ENCODE assay signal across 8 mouse cellular contexts in genomic region chr17:25080960-25081381, GRCm38 (mm10). TPM values are rescaled to one million over a fixed set of nuclear protein-coding genes. Genes with fewer than 3 reads are reported as not detected.
DNase-seq lines count a peak whose midpoint lies in the region; ATAC-seq lines count a peak whose summit lies in the region.

No protein-coding gene starts in this region.

- DNase-seq in adrenal gland, adult (ENCODE audit: inconsistent age in 2 of 2, low spot score in 1 of 2) = peak; percentile 68 to 78
- no peak for DNase-seq in adrenal gland, postnatal 4 days (ENCODE audit: low spot score in 2 of 2)
- DNase-seq in forebrain, embryonic 14.5 days (ENCODE audit: low spot score) = peak; percentile 5
- DNase-seq in hindbrain, embryonic 10.5 days (ENCODE audit: low spot score) = no peak
- no peak for DNase-seq in cerebellum, adult 11 months
- DNase-seq in right cerebral cortex, adult 2 months (ENCODE audit: low spot score in 2 of 2) = no peak

- 0 out of 2 replicates have a peak overlapping the region, but pooled peaks have one; percentile 3 for H3K9ac ChIP-seq in forebrain, embryonic 14.5 days (ENCODE audit: low read length)
- no peak overlapping the region; the same call in 1 of the 2 replicates for H3K9ac ChIP-seq in limb, embryonic 12.5 days (replicated peaks)
- H3K9ac ChIP-seq in midbrain, embryonic 15.5 days = no peak overlapping the region

- no peaks in the 10 kb centered on the region for H3K36me3 ChIP-seq in forebrain, embryonic 14.5 days (ENCODE audit: control insufficient read depth, insufficient read depth, low read length)
- peaks cover 30% of the 10 kb centered on the region for H3K36me3 ChIP-seq in hindbrain, embryonic 10.5 days
- H3K36me3 ChIP-seq in limb, embryonic 12.5 days = peaks cover 20% of the 10 kb centered on the region
- H3K36me3 ChIP-seq in midbrain, embryonic 15.5 days (replicated peaks) = no peaks in the 10 kb centered on the region

- no peak overlapping the region for H3K4me3 ChIP-seq in forebrain, embryonic 14.5 days (ENCODE audit: low read depth, low read length)
- peak overlapping the region; percentile 35 for H3K4me3 ChIP-seq in hindbrain, embryonic 10.5 days
- H3K4me3 ChIP-seq in limb, embryonic 12.5 days (replicated peaks) = peak overlapping the region; percentile 20; the same call in 1 of the 2 replicates
- peak overlapping the region; percentile 19 for H3K4me3 ChIP-seq in midbrain, embryonic 15.5 days

- peak overlapping the region; percentile 48; the same call in 1 of the 2 replicates for H3K27ac ChIP-seq in forebrain, embryonic 14.5 days (ENCODE audit: low read depth, low read length)
- peak overlapping the region; percentile 80 for H3K27ac ChIP-seq in hindbrain, embryonic 10.5 days
- H3K27ac ChIP-seq in limb, embryonic 12.5 days = peak overlapping the region; percentile 70
- H3K27ac ChIP-seq in midbrain, embryonic 15.5 days = 0 out of 2 replicates have a peak overlapping the region, but pooled peaks have one; percentile 29

- no peak for ATAC-seq in forebrain, embryonic 14.5 days
- ATAC-seq in limb, embryonic 12.5 days (ENCODE audit: insufficient number of reproducible peaks, insufficient read depth, low FRiP score, low TSS enrichment, low read depth) = no peak
- ATAC-seq in midbrain, embryonic 15.5 days (replicated peaks) = no peak

- WGBS in forebrain, embryonic 14.5 days = 90% methylated on average over 11 of the region's 11 CpGs
- 77% methylated on average over 11 of the region's 11 CpGs for WGBS in hindbrain, embryonic 10.5 days
- 54% methylated on average over 11 of the region's 11 CpGs for WGBS in limb, embryonic 12.5 days
- 79% methylated on average over 11 of the region's 11 CpGs for WGBS in midbrain, embryonic 15.5 days

- H3K4me1 ChIP-seq in forebrain, embryonic 14.5 days (ENCODE audit: control insufficient read depth, insufficient read depth, low read length) = no peaks in the 10 kb centered on the region
- H3K4me1 ChIP-seq in hindbrain, embryonic 10.5 days (replicated peaks) = peaks cover 22% of the 10 kb centered on the region; the same call in 1 of the 2 replicates
- peaks cover 61% of the 10 kb centered on the region for H3K4me1 ChIP-seq in limb, embryonic 12.5 days (replicated peaks)
- no peaks in the 10 kb centered on the region for H3K4me1 ChIP-seq in midbrain, embryonic 15.5 days

- H3K9me3 ChIP-seq in forebrain, embryonic 14.5 days (replicated peaks; ENCODE audit: control insufficient read depth, low read length) = no peaks in the 10 kb centered on the region
- H3K9me3 ChIP-seq in hindbrain, embryonic 10.5 days = no peaks in the 10 kb centered on the region
- no peaks in the 10 kb centered on the region for H3K9me3 ChIP-seq in limb, embryonic 12.5 days
- H3K9me3 ChIP-seq in midbrain, embryonic 15.5 days = no peaks in the 10 kb centered on the region

- H3K4me2 ChIP-seq in forebrain, embryonic 14.5 days (ENCODE audit: low read length) = no peak overlapping the region
- no peak overlapping the region for H3K4me2 ChIP-seq in limb, embryonic 12.5 days
- no peak overlapping the region for H3K4me2 ChIP-seq in midbrain, embryonic 15.5 days

- no peaks in the 10 kb centered on the region for H3K27me3 ChIP-seq in forebrain, embryonic 14.5 days (replicated peaks; ENCODE audit: control insufficient read depth, insufficient read depth, low read length)
- H3K27me3 ChIP-seq in hindbrain, embryonic 10.5 days (ENCODE audit: insufficient read depth, poor library complexity, severe bottlenecking) = no peaks in the 10 kb centered on the region
- H3K27me3 ChIP-seq in limb, embryonic 12.5 days = no peaks in the 10 kb centered on the region
- H3K27me3 ChIP-seq in midbrain, embryonic 15.5 days (replicated peaks) = no peaks in the 10 kb centered on the region

RNA-seq across cellular contexts. Expression of gene Tmem204, which starts 2.4 kb away (rescaled TPM):
- total RNA-seq in adrenal gland, postnatal 4 days (2021) = 10 to 100 TPM; 25.5 to 26.4 TPM
- 11.8 and 13.6 TPM in 2 replicates for polyA plus RNA-seq in forebrain, embryonic 14.5 days (2014; fragmentation: Nextera tagmentation; extraction: Ambion mirVana)
- polyA plus RNA-seq in hindbrain, embryonic 10.5 days (2016; fragmentation: Nextera tagmentation; extraction: Ambion mirVana) = 13.0 and 13.7 TPM in 2 replicates
- polyA plus RNA-seq in limb, embryonic 12.5 days (2016; fragmentation: Nextera tagmentation; extraction: Ambion mirVana) = 11.0 and 12.0 TPM in 2 replicates
- polyA plus RNA-seq in midbrain, embryonic 15.5 days (2015; fragmentation: Nextera tagmentation; extraction: Ambion mirVana) = 12.6 and 13.0 TPM in 2 replicates

RNA-seq across cellular contexts. Expression of gene Telo2, which starts 34.8 kb away (rescaled TPM):
- 10 to 100 TPM; 30.3 to 35.1 TPM for total RNA-seq in adrenal gland, postnatal 4 days (2021)
- polyA plus RNA-seq in forebrain, embryonic 14.5 days (2014; fragmentation: Nextera tagmentation; extraction: Ambion mirVana) = 27.3 and 40.0 TPM in 2 replicates
- 49.9 and 52.3 TPM in 2 replicates for polyA plus RNA-seq in hindbrain, embryonic 10.5 days (2016; fragmentation: Nextera tagmentation; extraction: Ambion mirVana)
- polyA plus RNA-seq in limb, embryonic 12.5 days (2016; fragmentation: Nextera tagmentation; extraction: Ambion mirVana) = 58.0 and 60.1 TPM in 2 replicates
- 57.8 and 67.0 TPM in 2 replicates for polyA plus RNA-seq in midbrain, embryonic 15.5 days (2015; fragmentation: Nextera tagmentation; extraction: Ambion mirVana)

RNA-seq across cellular contexts. Expression of gene Ptx4, which starts 39.6 kb away (rescaled TPM):
- total RNA-seq in adrenal gland, postnatal 4 days (2021) = under 1 TPM; 0.36 to 0.76 TPM
- 0.17 TPM in 1 of 2 replicates, not detected in the other for polyA plus RNA-seq in forebrain, embryonic 14.5 days (2014; fragmentation: Nextera tagmentation; extraction: Ambion mirVana)
- not detected in 2 replicates for polyA plus RNA-seq in hindbrain, embryonic 10.5 days (2016; fragmentation: Nextera tagmentation; extraction: Ambion mirVana)
- 0.31 and 0.42 TPM in 2 replicates for polyA plus RNA-seq in limb, embryonic 12.5 days (2016; fragmentation: Nextera tagmentation; extraction: Ambion mirVana)
- polyA plus RNA-seq in midbrain, embryonic 15.5 days (2015; fragmentation: Nextera tagmentation; extraction: Ambion mirVana) = not detected in 2 replicates

RNA-seq across cellular contexts. Expression of gene Clcn7, which starts 52.2 kb away (rescaled TPM):
- 10 to 100 TPM; 34.6 to 38.6 TPM for total RNA-seq in adrenal gland, postnatal 4 days (2021)
- 18.9 and 25.0 TPM in 2 replicates for polyA plus RNA-seq in forebrain, embryonic 14.5 days (2014; fragmentation: Nextera tagmentation; extraction: Ambion mirVana)
- 23.5 and 24.7 TPM in 2 replicates for polyA plus RNA-seq in hindbrain, embryonic 10.5 days (2016; fragmentation: Nextera tagmentation; extraction: Ambion mirVana)
- polyA plus RNA-seq in limb, embryonic 12.5 days (2016; fragmentation: Nextera tagmentation; extraction: Ambion mirVana) = 24.6 and 26.0 TPM in 2 replicates
- 35.0 and 36.3 TPM in 2 replicates for polyA plus RNA-seq in midbrain, embryonic 15.5 days (2015; fragmentation: Nextera tagmentation; extraction: Ambion mirVana)

Comparison
In these comparisons a context has a peak if more than half of its experiments do, and no peak if none do; other contexts are left out.
1. DNase-seq: peak in adrenal gland, adult (2 of 2) and forebrain, embryonic 14.5 days (single experiment); none in adrenal gland, postnatal 4 days (0 of 2), hindbrain, embryonic 10.5 days (single experiment), cerebellum, adult 11 months (single experiment) and right cerebral cortex, adult 2 months (0 of 2).
2. H3K27ac ChIP-seq: peak in every context shown above with its lines; median percentile 80 in hindbrain, embryonic 10.5 days; 70 in limb, embryonic 12.5 days; 48 in forebrain, embryonic 14.5 days; 29 in midbrain, embryonic 15.5 days.